Mouse (Mus musculus): ENCODE measurements around the gene Ms4a10. TPM values are rescaled to one million over a fixed set of nuclear protein-coding genes. Genes with fewer than 3 reads are reported as not detected.
A peak's percentile ranks its signal among the peaks of the same experiment; 100 is the strongest.

Gene Ms4a10
- polyA plus RNA-seq, 1 experiment from 2014 or later, result not detected

GRCm38 (mm10) chr19:10970457-10970856, 4.0 kb downstream of the Ms4a10 start:
- H3K9me3 ChIP-seq (ENCODE audit: control insufficient read depth, low read length), result no peaks in the 10 kb centered on the region
- H3K9ac ChIP-seq (ENCODE audit: low read length), result no peak overlapping the region
- peaks cover 6% of the 10 kb centered on the region for H3K4me1 ChIP-seq (replicated peaks; ENCODE audit: control insufficient read depth, insufficient read depth, low read length)
- no peaks in the 10 kb centered on the region for H3K36me3 ChIP-seq (ENCODE audit: control insufficient read depth, insufficient read depth, low read length)
- no peak overlapping the region for H3K4me3 ChIP-seq (ENCODE audit: low read length)
- ATAC-seq (ENCODE audit: low read depth), result no peak
- no peaks in the 10 kb centered on the region for H3K27me3 ChIP-seq (ENCODE audit: control insufficient read depth, insufficient read depth, low read depth, low read length)
- H3K4me2 ChIP-seq (ENCODE audit: low read depth, low read length), result no peak overlapping the region
- WGBS, result 38% methylated on average over 3 of the region's 3 CpGs
- H3K27ac ChIP-seq (ENCODE audit: low read length), result no peak overlapping the region

GRCm38 (mm10) chr19:10968578-10968977, 5.9 kb downstream of the Ms4a10 start:
- H3K27ac ChIP-seq (ENCODE audit: low read length), result no peak overlapping the region
- 81% methylated on average over 7 of the region's 7 CpGs for WGBS
- H3K9me3 ChIP-seq (ENCODE audit: control insufficient read depth, low read length), result no peaks in the 10 kb centered on the region
- H3K4me1 ChIP-seq (replicated peaks; ENCODE audit: control insufficient read depth, insufficient read depth, low read length), result no peaks in the 10 kb centered on the region
- H3K4me2 ChIP-seq (ENCODE audit: low read depth, low read length), result no peak overlapping the region
- H3K36me3 ChIP-seq (ENCODE audit: control insufficient read depth, insufficient read depth, low read length), result no peaks in the 10 kb centered on the region
- no peaks in the 10 kb centered on the region for H3K27me3 ChIP-seq (ENCODE audit: control insufficient read depth, insufficient read depth, low read depth, low read length)
- H3K9ac ChIP-seq (ENCODE audit: low read length), result no peak overlapping the region
- no peak for ATAC-seq (ENCODE audit: low read depth)
- H3K4me3 ChIP-seq (ENCODE audit: low read length), result no peak overlapping the region

GRCm38 (mm10) chr19:10965721-10966120, 8.7 kb downstream of the Ms4a10 start:
- no peak overlapping the region for H3K27ac ChIP-seq (ENCODE audit: low read length)
- no peaks in the 10 kb centered on the region for H3K9me3 ChIP-seq (ENCODE audit: control insufficient read depth, low read length)
- no peaks in the 10 kb centered on the region for H3K27me3 ChIP-seq (ENCODE audit: control insufficient read depth, insufficient read depth, low read depth, low read length)
- no peak overlapping the region for H3K4me3 ChIP-seq (ENCODE audit: low read length)
- H3K4me2 ChIP-seq (ENCODE audit: low read depth, low read length), result no peak overlapping the region
- WGBS, result 78% methylated on average over 7 of the region's 7 CpGs
- ATAC-seq (ENCODE audit: low read depth), result no peak
- no peak overlapping the region for H3K9ac ChIP-seq (ENCODE audit: low read length)
- H3K4me1 ChIP-seq (replicated peaks; ENCODE audit: control insufficient read depth, insufficient read depth, low read length), result no peaks in the 10 kb centered on the region
- no peaks in the 10 kb centered on the region for H3K36me3 ChIP-seq (ENCODE audit: control insufficient read depth, insufficient read depth, low read length)

GRCm38 (mm10) chr19:10959978-10960346, 14.5 kb downstream of the Ms4a10 start:
- H3K27ac ChIP-seq (ENCODE audit: low read length), result no peak overlapping the region
- H3K4me3 ChIP-seq (ENCODE audit: low read length), result no peak overlapping the region
- no peak overlapping the region for H3K9ac ChIP-seq (ENCODE audit: low read length)
- H3K4me2 ChIP-seq (ENCODE audit: low read depth, low read length), result no peak overlapping the region
- H3K27me3 ChIP-seq (ENCODE audit: control insufficient read depth, insufficient read depth, low read depth, low read length), result peaks cover 6% of the 10 kb centered on the region; the same call in 1 of the 2 replicates
- no peaks in the 10 kb centered on the region for H3K36me3 ChIP-seq (ENCODE audit: control insufficient read depth, insufficient read depth, low read length)
- H3K4me1 ChIP-seq (replicated peaks; ENCODE audit: control insufficient read depth, insufficient read depth, low read length), result 0 out of 2 replicates have a peak, but pooled peaks cover 4% of the 10 kb centered on the region
- ATAC-seq (ENCODE audit: low read depth), result no peak
- no peaks in the 10 kb centered on the region for H3K9me3 ChIP-seq (ENCODE audit: control insufficient read depth, low read length)
- WGBS, result 34% methylated on average over 12 of the region's 12 CpGs

GRCm38 (mm10) chr19:10959085-10959977, 15.1 kb downstream of the Ms4a10 start:
- 18% methylated on average over 11 of the region's 11 CpGs for WGBS
- Histone ChIP-seq H3K4me2 (ENCODE audit: low read depth, low read length) (no peak overlapping the region), H3K9me3 (ENCODE audit: control insufficient read depth, low read length) (no peaks in the 10 kb centered on the region), H3K27ac (ENCODE audit: low read length) (peak overlapping the region; percentile 70), H3K27me3 (ENCODE audit: control insufficient read depth, insufficient read depth, low read depth, low read length) (peaks cover 6% of the 10 kb centered on the region; the same call in 1 of the 2 replicates), H3K9ac (ENCODE audit: low read length) (no peak overlapping the region), H3K4me1 (replicated peaks; ENCODE audit: control insufficient read depth, insufficient read depth, low read length) (0 out of 2 replicates have a peak, but pooled peaks cover 4% of the 10 kb centered on the region), H3K4me3 (ENCODE audit: low read length) (no peak overlapping the region), H3K36me3 (ENCODE audit: control insufficient read depth, insufficient read depth, low read length) (no peaks in the 10 kb centered on the region)
- peak; percentile 87 for ATAC-seq (ENCODE audit: low read depth)

- Histone ChIP-seq H3K9ac (ENCODE audit: low read length) (peak overlapping the region; percentile 8; the same call in 1 of the 2 replicates), H3K4me2 (ENCODE audit: low read depth, low read length) (0 out of 2 replicates have a peak overlapping the region, but pooled peaks have one; percentile 5), H3K9me3 (ENCODE audit: control insufficient read depth, low read length) (no peaks in the 10 kb centered on the region), H3K27me3 (ENCODE audit: control insufficient read depth, insufficient read depth, low read depth, low read length) (no peaks in the 10 kb centered on the region), H3K36me3 (ENCODE audit: control insufficient read depth, insufficient read depth, low read length) (no peaks in the 10 kb centered on the region), H3K27ac (ENCODE audit: low read length) (peak overlapping the region; percentile 89), H3K4me3 (ENCODE audit: low read length) (no peak overlapping the region), H3K4me1 (replicated peaks; ENCODE audit: control insufficient read depth, insufficient read depth, low read length) (peaks cover 21% of the 10 kb centered on the region)
- peak; percentile 79 for ATAC-seq (ENCODE audit: low read depth)
- 46% methylated on average over 11 of the region's 11 CpGs for WGBS
These were observed 22.2 kb downstream of the Ms4a10 start for GRCm38 (mm10) chr19:10952021-10952939.

- Histone ChIP-seq H3K36me3 (ENCODE audit: control insufficient read depth, insufficient read depth, low read length) (peaks cover 6% of the 10 kb centered on the region), H3K27ac (ENCODE audit: low read length) (peak overlapping the region; percentile 32), H3K9ac (ENCODE audit: low read length) (peak overlapping the region; percentile 46), H3K4me3 (ENCODE audit: low read length) (peak overlapping the region; percentile 77), H3K4me1 (replicated peaks; ENCODE audit: control insufficient read depth, insufficient read depth, low read length) (peaks cover 28% of the 10 kb centered on the region), H3K27me3 (ENCODE audit: control insufficient read depth, insufficient read depth, low read depth, low read length) (no peaks in the 10 kb centered on the region), H3K9me3 (ENCODE audit: control insufficient read depth, low read length) (no peaks in the 10 kb centered on the region), H3K4me2 (ENCODE audit: low read depth, low read length) (peak overlapping the region; percentile 55)
- WGBS, result 31% methylated on average over 9 of the region's 9 CpGs
- no peak for ATAC-seq (ENCODE audit: low read depth)
These were observed 24.9 kb downstream of the Ms4a10 start for GRCm38 (mm10) chr19:10949558-10949957.

GRCm38 (mm10) chr19:10949112-10949511, 25.4 kb downstream of the Ms4a10 start, which contains the start of gene Ccdc86:
Gene Ccdc86, minus strand, starts transcription at chr19:10949266.
- Histone ChIP-seq H3K9ac (ENCODE audit: low read length) (peak within 1 kb of the TSS; percentile 85), H3K36me3 (ENCODE audit: control insufficient read depth, insufficient read depth, low read length) (peaks cover 9% of the 10 kb centered on the region), H3K4me2 (ENCODE audit: low read depth, low read length) (peak within 1 kb of the TSS; percentile 100), H3K4me3 (ENCODE audit: low read length) (peak within 1 kb of the TSS; percentile 77), H3K4me1 (replicated peaks; ENCODE audit: control insufficient read depth, insufficient read depth, low read length) (peaks cover 28% of the 10 kb centered on the region), H3K27me3 (ENCODE audit: control insufficient read depth, insufficient read depth, low read depth, low read length) (no peaks in the 10 kb centered on the region), H3K27ac (ENCODE audit: low read length) (peak within 1 kb of the TSS; percentile 32), H3K9me3 (ENCODE audit: control insufficient read depth, low read length) (no peaks in the 10 kb centered on the region)
- under 1% methylated on average over 30 of the region's 30 CpGs for WGBS
- ATAC-seq (ENCODE audit: low read depth), result peak; percentile 96

GRCm38 (mm10) chr19:10948416-10948815, 26.1 kb downstream of the Ms4a10 start:
- Histone ChIP-seq H3K9ac (ENCODE audit: low read length) (peak overlapping the region; percentile 85), H3K27me3 (ENCODE audit: control insufficient read depth, insufficient read depth, low read depth, low read length) (no peaks in the 10 kb centered on the region), H3K4me1 (replicated peaks; ENCODE audit: control insufficient read depth, insufficient read depth, low read length) (peaks cover 28% of the 10 kb centered on the region), H3K27ac (ENCODE audit: low read length) (no peak overlapping the region), H3K4me2 (ENCODE audit: low read depth, low read length) (peak overlapping the region; percentile 100), H3K4me3 (ENCODE audit: low read length) (peak overlapping the region; percentile 77), H3K9me3 (ENCODE audit: control insufficient read depth, low read length) (no peaks in the 10 kb centered on the region), H3K36me3 (ENCODE audit: control insufficient read depth, insufficient read depth, low read length) (peaks cover 16% of the 10 kb centered on the region)
- under 1% methylated on average over 20 of the region's 20 CpGs for WGBS
- ATAC-seq (ENCODE audit: low read depth), result no peak

Data from lung, embryonic 16.5 days (tissue).